Mouse (Mus musculus) heart, embryonic 16.5 days (tissue): ENCODE data around the gene Elovl7. TPM values are rescaled to one million over a fixed set of nuclear protein-coding genes. Genes with fewer than 3 reads are reported as not detected.
A peak's percentile ranks its signal among the peaks of the same experiment; 100 is the strongest.

Source experiments
- ATAC-seq: fragments of 200-750 bp; cut with Nextera tagmentation; replicated peaks from 2 replicates; pipeline ENCODE4 v1.8.0; 2017; ENCODE audit warnings: moderate number of reproducible peaks; ENCODE audit not compliant: insufficient read depth, low FRiP score; ENCODE audit errors: extremely low read depth
- H3K27ac ChIP-seq: fragments of 300-500 bp; sonication (generic); 2 replicates; pipeline ENCODE4 v1.5.1; 2014; ENCODE audit warnings: mild to moderate bottlenecking, low read length, control low read depth, moderate library complexity
- H3K27me3 ChIP-seq: fragments of 300-500 bp; sonication (generic); 2 replicates; pipeline ENCODE4 v1.6.1; 2014; ENCODE audit warnings: low read length, mixed read lengths; ENCODE audit not compliant: control insufficient read depth, insufficient read depth
- H3K36me3 ChIP-seq: fragments of 300-500 bp; sonication (generic); 2 replicates; pipeline ENCODE4 v1.6.1; 2014; ENCODE audit not compliant: control insufficient read depth, insufficient read depth
- H3K4me1 ChIP-seq: fragments of 300-500 bp; sonication (generic); 2 replicates; pipeline ENCODE4 v1.6.1; 2014; ENCODE audit warnings: low read length, mixed read lengths; ENCODE audit not compliant: control insufficient read depth, insufficient read depth
- H3K4me2 ChIP-seq: fragments of 300-500 bp; sonication (generic); 2 replicates; pipeline ENCODE4 v1.6.1; 2014; ENCODE audit warnings: low read depth, mild to moderate bottlenecking, control low read depth, low read length
- H3K4me3 ChIP-seq: fragments of 300-500 bp; sonication (generic); 2 replicates; pipeline ENCODE4 v1.5.1; 2014; ENCODE audit warnings: mild to moderate bottlenecking, control low read depth, low read length
- H3K9ac ChIP-seq: fragments of 300-500 bp; sonication (generic); 2 replicates; pipeline ENCODE4 v1.6.1; 2014; ENCODE audit warnings: low read length, control low read depth
- H3K9me3 ChIP-seq: fragments of 300-500 bp; sonication (generic); replicated peaks from 2 replicates; pipeline ENCODE4 v1.6.1; 2016; ENCODE audit warnings: low read length; ENCODE audit not compliant: control insufficient read depth
- WGBS: fragments of 180-500 bp; shearing (Covaris S2); extraction: QIAGEN DNeasy Blood & Tissue Kit; methylation state at CpG from one replicate; pipeline ENCODE4 v1.1.7; 2014; 5-methylcytosine and 5-hydroxymethylcytosine counted together
- polyA plus RNA-seq: library from polyadenylated mRNA; unstranded; fragments of >200 nt; fragmentation: Nextera tagmentation; extraction: Ambion mirVana; gene quantifications from 2 replicates; pipeline ENCODE4 v1.2.1, GENCODE M21; 2015

Gene Elovl7
- polyA plus RNA-seq, 1 experiment from 2014 or later, result 3.3 TPM

DNA sequence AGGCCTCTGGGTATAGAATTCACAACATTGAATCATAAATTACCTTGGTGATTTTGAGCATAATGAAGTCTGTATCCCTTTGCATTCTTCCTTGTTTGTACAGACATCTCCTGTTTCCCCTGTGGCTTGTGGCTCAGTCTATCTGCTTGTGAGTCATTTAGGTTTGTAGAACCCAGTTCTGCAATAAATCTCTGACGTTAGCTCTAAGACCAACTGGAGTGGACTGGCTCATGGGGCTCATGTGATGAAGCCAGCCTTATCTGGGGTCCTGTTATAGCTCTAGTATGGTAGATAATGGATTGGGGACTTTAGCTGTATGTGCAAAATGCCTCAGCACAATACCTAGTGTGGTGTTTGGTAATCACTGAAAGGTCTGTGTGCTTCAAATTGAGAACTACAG, 89.6 kb downstream of the Elovl7 start:
- H3K27ac ChIP-seq, result no peak overlapping the region
- no peaks in the 10 kb centered on the region for H3K9me3 ChIP-seq
- ATAC-seq, result no peak
- H3K27me3 ChIP-seq, result peaks cover 30% of the 10 kb centered on the region
- 49% methylated on average over 1 of the region's 1 CpGs for WGBS
- H3K4me2 ChIP-seq, result no peak overlapping the region
- H3K9ac ChIP-seq, result no peak overlapping the region
- H3K4me1 ChIP-seq, result peaks cover 5% of the 10 kb centered on the region; the same call in 1 of the 2 replicates
- no peaks in the 10 kb centered on the region for H3K36me3 ChIP-seq
- H3K4me3 ChIP-seq, result no peak overlapping the region

DNA sequence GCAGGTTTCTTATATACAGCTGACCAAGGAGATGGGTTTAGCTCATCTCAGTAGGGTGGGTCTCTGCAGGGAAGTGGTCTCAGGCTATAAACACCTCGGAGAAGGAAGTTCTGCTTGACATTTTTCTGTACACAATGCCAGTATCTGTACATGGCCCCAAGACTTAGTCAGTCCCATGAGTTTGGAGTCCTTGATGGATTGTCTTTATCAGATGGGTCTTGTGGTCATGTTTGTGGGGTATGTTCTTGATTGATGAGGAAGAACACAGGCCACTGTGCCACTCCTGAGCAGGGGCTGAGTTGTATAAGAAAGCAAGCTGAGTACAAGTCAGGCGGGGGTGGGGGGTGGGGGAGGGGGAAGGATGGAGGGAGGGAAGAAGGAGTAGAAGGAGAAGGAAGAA, 90.5 kb downstream of the Elovl7 start:
- Histone ChIP-seq H3K9me3 (no peaks in the 10 kb centered on the region), H3K4me1 (peaks cover 5% of the 10 kb centered on the region; the same call in 1 of the 2 replicates), H3K4me2 (no peak overlapping the region), H3K4me3 (no peak overlapping the region), H3K27ac (no peak overlapping the region), H3K9ac (no peak overlapping the region), H3K36me3 (no peaks in the 10 kb centered on the region), H3K27me3 (peaks cover 33% of the 10 kb centered on the region)
- WGBS, result 33% methylated on average over 2 of the region's 2 CpGs
- ATAC-seq, result no peak

DNA sequence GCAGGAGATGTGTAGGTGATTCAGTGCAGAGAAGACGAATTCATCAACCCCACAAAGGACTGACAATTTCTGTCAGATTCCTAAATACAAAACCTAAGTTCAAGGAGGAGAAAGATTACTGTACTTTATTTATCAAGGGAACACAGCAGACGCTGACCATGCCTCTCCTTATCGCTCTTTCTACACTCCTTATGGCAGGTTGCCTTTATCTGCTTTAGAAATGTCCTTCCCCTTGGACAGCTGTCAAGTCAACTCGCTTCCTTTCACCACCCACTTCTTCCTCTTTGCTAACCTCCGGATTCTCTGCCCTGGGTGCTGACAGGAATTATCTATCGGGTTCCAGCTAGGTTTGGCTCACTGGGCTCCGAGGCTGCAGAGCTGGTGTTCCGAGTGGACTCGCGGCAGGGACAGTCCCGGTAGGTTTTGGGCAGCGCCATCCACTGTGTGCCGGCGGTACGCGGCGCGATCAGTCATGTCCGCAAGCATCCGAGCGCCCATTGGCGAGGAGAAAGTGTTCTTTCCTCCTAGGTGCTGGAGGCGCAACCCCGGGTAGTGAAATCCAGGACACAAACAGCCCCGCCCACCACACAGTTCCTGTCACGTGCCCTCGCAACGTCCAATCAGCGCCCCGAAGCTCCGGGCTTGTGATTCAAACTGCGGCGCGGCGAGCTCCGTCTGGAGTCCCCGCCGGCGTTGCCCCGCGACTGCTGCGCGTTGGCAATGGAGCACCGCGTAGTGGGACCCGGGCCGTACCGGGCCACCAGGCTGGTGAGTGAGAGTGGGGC, 101.7 kb downstream of the Elovl7 start, which contains the start of gene Depdc1b:
Depdc1b (plus strand) TSS at position 631 of the 785 bp plus-strand sequence.
- under 1% methylated on average over 48 of the region's 48 CpGs for WGBS

GRCm38 (mm10) chr13:108316487-108316903, 102.3 kb downstream of the Elovl7 start:
- Histone ChIP-seq H3K9me3 (peaks cover 4% of the 10 kb centered on the region; the same call in 1 of the 2 replicates), H3K27me3 (peaks cover 40% of the 10 kb centered on the region), H3K27ac (peak overlapping the region; percentile 62), H3K4me1 (peaks cover 15% of the 10 kb centered on the region), H3K36me3 (no peaks in the 10 kb centered on the region), H3K4me2 (peak overlapping the region; percentile 99), H3K4me3 (peak overlapping the region; percentile 83), H3K9ac (peak overlapping the region; percentile 79)
- under 1% methylated on average over 32 of the region's 32 CpGs for WGBS
- ATAC-seq, result peak; percentile 39

More for the DNA sequence above, 101.7 kb downstream of the Elovl7 start, which contains the start of gene Depdc1b:
- H3K27ac ChIP-seq, result peak within 1 kb of the TSS; percentile 78
- peak within 1 kb of the TSS; percentile 79 for H3K9ac ChIP-seq
- H3K4me2 ChIP-seq, result peak within 1 kb of the TSS; percentile 99
- no peaks in the 10 kb centered on the region for H3K36me3 ChIP-seq
- H3K4me1 ChIP-seq, result peaks cover 15% of the 10 kb centered on the region
- peak within 1 kb of the TSS; percentile 83 for H3K4me3 ChIP-seq
- peaks cover 45% of the 10 kb centered on the region for H3K27me3 ChIP-seq
- H3K9me3 ChIP-seq, result peaks cover 5% of the 10 kb centered on the region; the same call in 1 of the 2 replicates
- peak; percentile 96 for ATAC-seq

DNA sequence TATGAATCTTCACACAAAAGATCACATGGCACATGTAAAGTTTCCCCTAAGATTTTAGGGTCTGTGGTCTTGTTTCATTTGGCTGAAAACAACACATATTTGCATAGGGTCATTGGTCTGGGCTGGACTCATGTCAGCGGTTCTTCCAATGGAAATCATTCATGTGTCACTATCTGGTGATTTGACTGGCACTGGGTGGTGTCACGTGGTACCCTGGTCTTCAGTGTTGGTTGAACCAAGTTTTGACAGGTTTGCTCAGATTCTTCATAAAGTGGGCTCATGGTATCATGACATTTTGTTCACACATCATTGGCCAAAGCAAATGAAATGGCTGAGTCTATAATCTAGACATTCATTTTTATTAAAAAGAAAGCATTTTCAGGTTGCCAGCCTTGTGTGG, 103.2 kb downstream of the Elovl7 start:
- Histone ChIP-seq H3K4me2 (peak overlapping the region; percentile 99), H3K4me1 (peaks cover 15% of the 10 kb centered on the region), H3K9me3 (peaks cover 4% of the 10 kb centered on the region; the same call in 1 of the 2 replicates), H3K9ac (no peak overlapping the region), H3K27me3 (peaks cover 36% of the 10 kb centered on the region), H3K27ac (no peak overlapping the region), H3K36me3 (no peaks in the 10 kb centered on the region), H3K4me3 (peak overlapping the region; percentile 83)
- no peak for ATAC-seq
- 79% methylated on average over 2 of the region's 2 CpGs for WGBS

- no peak for ATAC-seq
Observed at GRCm38 (mm10) chr13:108319028-108319427, 104.8 kb downstream of the Elovl7 start.

DNA sequence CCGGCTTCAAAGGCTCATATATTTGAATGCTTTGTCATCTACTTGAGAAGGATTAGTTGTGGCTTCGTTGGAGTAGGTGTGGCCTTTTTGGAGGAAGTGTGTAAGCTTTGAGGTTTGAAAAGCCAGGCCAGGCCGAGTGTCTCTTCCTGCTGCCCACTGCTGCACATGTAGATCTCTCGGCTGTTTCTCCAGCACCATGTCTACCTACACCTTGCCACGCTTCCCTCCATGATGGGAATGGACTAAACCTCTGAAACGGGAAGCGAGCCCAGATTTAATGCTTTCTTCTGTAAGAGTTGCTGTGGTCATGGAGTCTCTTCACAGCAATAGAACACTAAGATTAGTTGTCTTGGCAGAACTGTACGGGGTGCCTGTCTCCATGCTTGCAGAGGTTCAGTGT, 106.0 kb downstream of the Elovl7 start:
- no peak for ATAC-seq
- no peak overlapping the region for H3K4me3 ChIP-seq
- H3K4me1 ChIP-seq, result peaks cover 14% of the 10 kb centered on the region
- H3K9me3 ChIP-seq, result peaks cover 4% of the 10 kb centered on the region; the same call in 1 of the 2 replicates
- peaks cover 35% of the 10 kb centered on the region for H3K27me3 ChIP-seq
- WGBS, result 87% methylated on average over 8 of the region's 8 CpGs
- no peak overlapping the region for H3K27ac ChIP-seq
- H3K4me2 ChIP-seq, result no peak overlapping the region
- H3K9ac ChIP-seq, result no peak overlapping the region
- no peaks in the 10 kb centered on the region for H3K36me3 ChIP-seq

More at GRCm38 (mm10) chr13:108319028-108319427, 104.8 kb downstream of the Elovl7 start:
- Histone ChIP-seq H3K4me1 (peaks cover 15% of the 10 kb centered on the region), H3K27me3 (peaks cover 33% of the 10 kb centered on the region), H3K4me3 (no peak overlapping the region), H3K4me2 (no peak overlapping the region), H3K27ac (no peak overlapping the region), H3K36me3 (no peaks in the 10 kb centered on the region), H3K9me3 (peaks cover 4% of the 10 kb centered on the region; the same call in 1 of the 2 replicates), H3K9ac (no peak overlapping the region)
- 94% methylated on average over 8 of the region's 8 CpGs for WGBS

DNA sequence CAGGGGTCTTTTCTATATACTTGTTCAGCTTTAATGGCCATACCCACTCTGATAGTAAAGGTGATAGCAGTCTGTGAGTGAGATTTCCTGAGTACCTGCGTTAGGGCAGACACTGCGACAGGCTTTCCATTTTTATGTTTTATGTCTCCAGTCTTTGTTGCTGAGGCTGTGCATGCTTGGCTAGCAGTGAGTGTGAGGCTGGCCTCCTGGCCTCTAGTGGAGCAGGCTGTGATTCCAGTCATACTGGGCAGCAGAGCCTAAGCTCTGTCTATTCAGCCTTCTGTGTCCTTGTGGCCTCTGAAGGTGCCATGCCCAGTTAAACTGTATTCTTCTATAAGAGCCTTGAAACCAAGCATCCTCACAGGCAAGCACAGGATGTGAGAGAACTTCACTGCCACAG, 108.3 kb downstream of the Elovl7 start:
- Histone ChIP-seq H3K36me3 (no peaks in the 10 kb centered on the region), H3K9ac (no peak overlapping the region), H3K27ac (no peak overlapping the region), H3K4me1 (no peaks in the 10 kb centered on the region), H3K27me3 (peaks cover 35% of the 10 kb centered on the region), H3K4me2 (no peak overlapping the region), H3K9me3 (peaks cover 4% of the 10 kb centered on the region; the same call in 1 of the 2 replicates), H3K4me3 (no peak overlapping the region)
- 89% methylated on average over 2 of the region's 2 CpGs for WGBS
- no peak for ATAC-seq

- H3K27ac ChIP-seq, result no peak overlapping the region
- H3K4me3 ChIP-seq, result no peak overlapping the region
- no peaks in the 10 kb centered on the region for H3K36me3 ChIP-seq
- no peaks in the 10 kb centered on the region for H3K4me1 ChIP-seq
- no peak overlapping the region for H3K4me2 ChIP-seq
- peaks cover 28% of the 10 kb centered on the region for H3K27me3 ChIP-seq
- H3K9me3 ChIP-seq, result no peaks in the 10 kb centered on the region; the same call in 1 of the 2 replicates
- H3K9ac ChIP-seq, result no peak overlapping the region
- 84% methylated on average over 2 of the region's 2 CpGs for WGBS
- no peak for ATAC-seq
Observed at GRCm38 (mm10) chr13:108323317-108323716, 109.1 kb downstream of the Elovl7 start.
